Mouse (Mus musculus) embryonic facial prominence, embryonic 12.5 days (tissue): ENCODE results near the gene Gm44965. TPM values are rescaled to one million over a fixed set of nuclear protein-coding genes. Genes with fewer than 3 reads are reported as not detected.

Source experiments
- ATAC-seq: fragments of 200-750 bp; cut with Nextera tagmentation; 2 replicates; pipeline ENCODE4 v1.8.0; 2017; ENCODE audit not compliant: insufficient number of reproducible peaks, insufficient read depth, low FRiP score, low TSS enrichment
- H3K27ac ChIP-seq: fragments of 300-500 bp; sonication (generic); 2 replicates; pipeline ENCODE4 v1.5.1; 2016; ENCODE audit warnings: mild to moderate bottlenecking
- H3K27me3 ChIP-seq: fragments of 300-500 bp; sonication (generic); 2 replicates; pipeline ENCODE4 v1.6.1; 2016; ENCODE audit warnings: mild to moderate bottlenecking, moderate library complexity
- H3K36me3 ChIP-seq: fragments of 300-500 bp; sonication (generic); 2 replicates; pipeline ENCODE4 v1.6.1; 2016; ENCODE audit warnings: mild to moderate bottlenecking
- H3K4me1 ChIP-seq: fragments of 300-500 bp; sonication (generic); 2 replicates; pipeline ENCODE4 v1.6.1; 2016
- H3K4me2 ChIP-seq: fragments of 300-500 bp; sonication (generic); replicated peaks from 2 replicates; pipeline ENCODE4 v1.6.1; 2016; ENCODE audit warnings: mild to moderate bottlenecking, moderate library complexity
- H3K4me3 ChIP-seq: fragments of 300-500 bp; sonication (generic); 2 replicates; pipeline ENCODE4 v1.5.1; 2016; ENCODE audit warnings: mild to moderate bottlenecking
- H3K9ac ChIP-seq: fragments of 300-500 bp; sonication (generic); 2 replicates; pipeline ENCODE4 v1.6.1; 2016; ENCODE audit warnings: mild to moderate bottlenecking, moderate library complexity
- H3K9me3 ChIP-seq: fragments of 300-500 bp; sonication (generic); 2 replicates; pipeline ENCODE4 v1.6.1; 2016; ENCODE audit warnings: mild to moderate bottlenecking, moderate library complexity
- WGBS: fragments of 180-500 bp; shearing (Covaris S2); methylation state at CpG from one replicate; pipeline ENCODE4 v1.1.7; 2016; 5-methylcytosine and 5-hydroxymethylcytosine counted together
- polyA plus RNA-seq: library from polyadenylated mRNA; unstranded; fragments of >200 nt; fragmentation: Nextera tagmentation; extraction: Ambion mirVana; gene quantifications from 2 replicates; pipeline ENCODE4 v1.2.1, GENCODE M21; 2016

The Gm44965 gene
- polyA plus RNA-seq, 1 experiment from 2014 or later: not detected

DNA sequence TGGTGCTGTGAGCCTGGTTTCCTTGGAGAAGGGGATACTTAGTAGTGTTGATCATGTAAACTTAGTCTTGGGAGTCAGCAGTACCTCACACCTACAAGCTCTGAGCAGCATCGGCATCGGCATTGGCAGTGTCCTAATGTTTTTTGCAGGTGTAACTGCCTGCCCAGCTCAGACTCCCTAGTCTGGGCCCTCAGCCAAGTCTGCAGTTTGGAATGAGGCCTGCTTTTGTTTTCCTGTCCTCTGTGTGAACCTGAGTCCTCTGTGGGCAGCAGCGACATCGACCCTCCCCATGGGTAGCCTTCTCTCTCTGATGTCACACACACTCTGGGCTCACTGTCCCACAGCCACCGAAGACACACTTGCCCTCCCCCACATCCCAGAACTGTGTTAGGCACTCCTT, 27.4 kb upstream of the Gm44965 start:
- Histone ChIP-seq H3K36me3 (peaks cover 10% of the 10 kb centered on the region), H3K4me3 (no peak overlapping the region), H3K9me3 (no peaks in the 10 kb centered on the region), H3K4me1 (peaks cover 12% of the 10 kb centered on the region; the same call in 1 of the 2 replicates), H3K4me2 (no peak overlapping the region), H3K27me3 (no peaks in the 10 kb centered on the region), H3K9ac (no peak overlapping the region), H3K27ac (peak overlapping the region; percentile 32; the same call in 1 of the 2 replicates)
- 70% methylated on average over 5 of the region's 5 CpGs for WGBS
- ATAC-seq: 0 out of 2 replicates have a peak, but pooled peaks have one; percentile 55

GRCm38 (mm10) chr6:48568036-48568984, 25.4 kb upstream of the Gm44965 start:
- no peak overlapping the region for H3K4me2 ChIP-seq
- H3K9ac ChIP-seq: no peak overlapping the region
- no peaks in the 10 kb centered on the region for H3K9me3 ChIP-seq
- no peak overlapping the region for H3K27ac ChIP-seq
- H3K4me3 ChIP-seq: no peak overlapping the region
- no peak for ATAC-seq
- WGBS: 85% methylated on average over 21 of the region's 21 CpGs
- peaks cover 22% of the 10 kb centered on the region for H3K4me1 ChIP-seq
- no peaks in the 10 kb centered on the region for H3K27me3 ChIP-seq
- peaks cover 10% of the 10 kb centered on the region for H3K36me3 ChIP-seq

GRCm38 (mm10) chr6:48569065-48569807, 24.5 kb upstream of the Gm44965 start:
- no peak overlapping the region for H3K9ac ChIP-seq
- 84% methylated on average over 8 of the region's 8 CpGs for WGBS
- no peak for ATAC-seq
- H3K9me3 ChIP-seq: no peaks in the 10 kb centered on the region
- peaks cover 22% of the 10 kb centered on the region for H3K4me1 ChIP-seq
- no peak overlapping the region for H3K4me2 ChIP-seq
- H3K4me3 ChIP-seq: no peak overlapping the region
- H3K27me3 ChIP-seq: no peaks in the 10 kb centered on the region
- H3K36me3 ChIP-seq: peaks cover 10% of the 10 kb centered on the region
- H3K27ac ChIP-seq: no peak overlapping the region

DNA sequence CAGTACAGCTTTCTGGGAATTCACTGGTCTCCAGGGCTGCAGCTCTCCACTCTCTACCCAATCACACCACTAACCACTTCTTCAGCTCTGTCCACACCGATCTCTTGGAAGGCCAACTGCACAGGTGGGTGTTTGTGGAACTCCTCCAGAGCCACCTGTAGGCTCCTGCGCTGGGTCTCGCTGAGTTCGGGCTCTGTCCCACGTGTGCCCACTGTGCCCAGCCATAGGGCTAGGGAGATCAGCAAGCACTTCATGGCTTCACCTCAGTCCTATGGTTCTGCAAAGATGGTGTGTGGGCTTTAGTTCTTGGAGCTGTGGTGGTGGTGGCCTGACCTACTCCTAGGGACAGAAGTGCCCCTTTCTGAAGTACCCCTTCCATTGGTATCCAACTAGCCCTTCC, 21.7 kb upstream of the Gm44965 start:
- Histone ChIP-seq H3K4me3 (no peak overlapping the region), H3K9ac (no peak overlapping the region), H3K36me3 (peaks cover 4% of the 10 kb centered on the region; the same call in 1 of the 2 replicates), H3K4me2 (no peak overlapping the region), H3K27me3 (no peaks in the 10 kb centered on the region), H3K4me1 (peaks cover 10% of the 10 kb centered on the region), H3K9me3 (no peaks in the 10 kb centered on the region), H3K27ac (no peak overlapping the region)
- 91% methylated on average over 5 of the region's 5 CpGs for WGBS
- no peak for ATAC-seq

GRCm38 (mm10) chr6:48572572-48573061, 21.1 kb upstream of the Gm44965 start, which contains the start of gene Rarres2:
Rarres2 (minus strand) TSS chr6:48572789.
- WGBS: 12% methylated on average over 6 of the region's 6 CpGs
- no peaks in the 10 kb centered on the region for H3K9me3 ChIP-seq
- 0 out of 2 replicates have a peak within 1 kb of the TSS, but pooled peaks have one; percentile 11 for H3K27ac ChIP-seq
- ATAC-seq: 0 out of 2 replicates have a peak, but pooled peaks have one; percentile 36
- peaks cover 4% of the 10 kb centered on the region; the same call in 1 of the 2 replicates for H3K36me3 ChIP-seq
- H3K27me3 ChIP-seq: no peaks in the 10 kb centered on the region
- H3K4me1 ChIP-seq: peaks cover 10% of the 10 kb centered on the region
- H3K4me3 ChIP-seq: no peak within 1 kb of the TSS
- H3K4me2 ChIP-seq: no peak within 1 kb of the TSS
- no peak within 1 kb of the TSS for H3K9ac ChIP-seq

DNA sequence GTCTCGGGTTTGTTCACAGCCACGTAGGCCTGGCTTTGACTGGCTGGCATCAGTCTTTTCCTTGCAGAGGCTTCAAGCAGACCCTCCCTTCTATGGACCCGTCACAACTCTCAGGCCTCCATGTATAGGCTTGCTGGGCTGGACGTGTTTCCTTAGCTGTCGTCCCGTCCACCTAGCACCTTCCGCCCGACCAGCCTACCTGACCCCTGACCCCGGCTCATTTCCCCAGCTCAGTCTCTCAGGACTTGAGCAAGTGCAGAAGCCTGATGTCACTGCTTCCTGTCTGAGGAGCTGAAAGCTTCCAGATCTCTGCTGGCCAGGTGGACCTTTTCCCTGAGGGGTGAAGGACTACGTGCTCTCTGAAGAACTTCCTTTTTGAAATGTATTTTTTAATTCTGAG, 20.5 kb upstream of the Gm44965 start:
- Histone ChIP-seq H3K4me1 (peaks cover 10% of the 10 kb centered on the region), H3K9ac (no peak overlapping the region), H3K27me3 (no peaks in the 10 kb centered on the region), H3K36me3 (peaks cover 3% of the 10 kb centered on the region; the same call in 1 of the 2 replicates), H3K4me3 (no peak overlapping the region), H3K27ac (no peak overlapping the region), H3K4me2 (no peak overlapping the region), H3K9me3 (no peaks in the 10 kb centered on the region)
- no peak for ATAC-seq
- WGBS: 39% methylated on average over 10 of the region's 10 CpGs

DNA sequence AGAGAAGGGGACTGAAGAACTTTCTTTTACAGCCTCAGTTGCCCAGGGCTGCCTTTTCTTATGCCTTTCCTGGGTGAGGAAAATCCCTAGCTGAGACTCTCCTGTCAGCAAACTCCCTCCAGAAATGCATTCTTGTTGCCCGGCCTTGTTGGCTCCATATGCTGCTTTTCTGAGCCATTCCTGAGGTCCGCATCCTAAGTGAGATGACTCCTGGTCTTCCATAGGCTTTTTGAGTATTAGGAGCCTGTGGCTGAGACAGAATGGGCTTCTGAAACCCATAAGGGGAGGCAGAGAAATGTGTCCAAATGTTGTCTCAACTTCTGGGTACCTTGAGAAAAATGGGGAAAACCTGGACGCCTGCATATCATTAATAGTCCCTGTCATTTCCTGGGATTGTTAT, 19.8 kb upstream of the Gm44965 start:
- H3K4me1 ChIP-seq: peaks cover 11% of the 10 kb centered on the region
- H3K4me3 ChIP-seq: no peak overlapping the region
- no peak for ATAC-seq
- H3K4me2 ChIP-seq: no peak overlapping the region
- 66% methylated on average over 3 of the region's 3 CpGs for WGBS
- H3K9ac ChIP-seq: no peak overlapping the region
- H3K27me3 ChIP-seq: no peaks in the 10 kb centered on the region
- H3K36me3 ChIP-seq: no peaks in the 10 kb centered on the region
- H3K27ac ChIP-seq: no peak overlapping the region
- no peaks in the 10 kb centered on the region for H3K9me3 ChIP-seq

GRCm38 (mm10) chr6:48578736-48579135, 15.0 kb upstream of the Gm44965 start:
- H3K9ac ChIP-seq: no peak overlapping the region
- 57% methylated on average over 5 of the region's 5 CpGs for WGBS
- H3K9me3 ChIP-seq: no peaks in the 10 kb centered on the region
- no peaks in the 10 kb centered on the region for H3K36me3 ChIP-seq
- H3K27ac ChIP-seq: no peak overlapping the region
- no peak overlapping the region for H3K4me3 ChIP-seq
- no peak for ATAC-seq
- no peak overlapping the region for H3K4me2 ChIP-seq
- H3K27me3 ChIP-seq: no peaks in the 10 kb centered on the region
- 0 out of 2 replicates have a peak, but pooled peaks cover 5% of the 10 kb centered on the region for H3K4me1 ChIP-seq

DNA sequence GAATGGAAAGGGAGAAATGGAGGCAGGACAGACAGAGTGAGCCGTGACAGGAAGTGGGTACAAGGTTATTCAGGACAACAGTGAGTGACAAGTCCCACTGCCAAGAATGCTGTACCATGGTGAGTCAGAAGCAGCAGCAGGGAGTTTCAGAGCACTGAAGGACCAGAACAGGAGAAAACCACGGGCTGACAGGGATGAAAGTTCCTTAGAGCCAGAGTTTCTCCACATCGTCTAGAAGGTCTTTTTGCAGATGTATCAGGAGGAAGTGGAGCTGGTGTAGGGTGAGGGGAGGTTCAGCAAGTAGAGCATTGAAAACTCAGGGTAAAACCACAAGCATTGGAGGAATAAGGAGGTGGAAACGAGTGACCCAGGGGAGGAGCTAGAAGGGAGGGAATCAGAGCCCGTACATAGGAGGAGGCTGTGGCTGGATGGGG, 14.5 kb upstream of the Gm44965 start:
- H3K27me3 ChIP-seq: no peaks in the 10 kb centered on the region

DNA sequence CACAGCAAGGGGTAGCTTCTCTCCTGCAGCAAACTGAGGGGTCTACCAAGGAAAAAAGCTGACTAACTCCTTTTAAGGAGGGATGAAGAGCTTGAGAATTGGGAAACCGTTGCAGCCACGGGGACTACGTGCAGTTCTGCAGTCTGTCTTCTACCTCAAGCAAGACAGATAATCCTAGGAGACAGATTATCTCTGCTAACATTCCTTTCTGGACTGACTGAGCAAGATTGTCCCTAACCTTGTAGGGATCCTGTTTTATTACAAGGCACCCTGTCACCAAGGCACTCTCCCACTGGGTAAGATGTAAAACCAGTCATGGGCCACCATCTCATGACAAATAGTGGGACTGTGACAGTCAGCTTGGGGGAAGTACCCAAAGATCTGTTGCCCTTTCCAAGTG, 12.5 kb upstream of the Gm44965 start:
- 44% methylated on average over 3 of the region's 3 CpGs for WGBS
- no peaks in the 10 kb centered on the region for H3K36me3 ChIP-seq
- ATAC-seq: no peak

More for the DNA sequence above, 14.5 kb upstream of the Gm44965 start:
- Histone ChIP-seq H3K4me2 (no peak overlapping the region), H3K9me3 (no peaks in the 10 kb centered on the region), H3K27ac (no peak overlapping the region), H3K4me3 (no peak overlapping the region), H3K9ac (no peak overlapping the region), H3K4me1 (0 out of 2 replicates have a peak, but pooled peaks cover 5% of the 10 kb centered on the region), H3K36me3 (no peaks in the 10 kb centered on the region)
- WGBS: 34% methylated on average over 5 of the region's 5 CpGs
- no peak for ATAC-seq

DNA sequence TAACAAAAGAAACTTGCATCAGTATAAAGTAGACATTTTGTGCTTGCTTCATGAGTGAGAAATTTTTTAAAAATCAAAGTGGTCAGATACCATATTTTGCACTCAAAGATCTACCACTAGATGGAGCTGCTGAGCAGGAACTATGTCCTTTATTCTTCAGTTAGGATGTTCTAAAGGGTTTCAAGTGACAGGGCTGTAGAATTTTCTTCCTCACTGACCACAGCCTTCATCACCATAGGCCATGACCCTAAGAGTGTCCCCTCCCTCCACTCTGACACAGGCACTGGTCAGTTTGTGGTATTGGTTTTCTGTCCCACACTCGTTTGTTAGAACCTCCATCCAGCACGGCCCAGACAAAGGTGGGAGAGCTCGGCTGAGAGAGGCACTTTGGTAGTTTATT, 11.7 kb upstream of the Gm44965 start:
- Histone ChIP-seq H3K4me2 (no peak overlapping the region), H3K27me3 (no peaks in the 10 kb centered on the region), H3K4me1 (0 out of 2 replicates have a peak, but pooled peaks cover 5% of the 10 kb centered on the region), H3K27ac (no peak overlapping the region), H3K9ac (no peak overlapping the region), H3K36me3 (no peaks in the 10 kb centered on the region), H3K4me3 (no peak overlapping the region), H3K9me3 (no peaks in the 10 kb centered on the region)
- ATAC-seq: no peak
- 73% methylated on average over 3 of the region's 3 CpGs for WGBS

More for the DNA sequence above, 12.5 kb upstream of the Gm44965 start:
- Histone ChIP-seq H3K9me3 (no peaks in the 10 kb centered on the region), H3K4me1 (0 out of 2 replicates have a peak, but pooled peaks cover 5% of the 10 kb centered on the region), H3K27ac (no peak overlapping the region), H3K4me2 (no peak overlapping the region), H3K9ac (no peak overlapping the region), H3K4me3 (no peak overlapping the region), H3K27me3 (no peaks in the 10 kb centered on the region)
